Mouse (Mus musculus) embryonic facial prominence, embryonic 10.5 days (tissue): ENCODE results near the gene Setd5. TPM values are rescaled to one million over a fixed set of nuclear protein-coding genes. Genes with fewer than 3 reads are reported as not detected.
A peak's percentile ranks its signal among the peaks of the same experiment; 100 is the strongest.

Experiments used
- DNase-seq: peaks from one replicate; pipeline ENCODE4 v3.0.0-alpha.2; 2017; ENCODE audit warnings: low spot score
- H3K27ac ChIP-seq: fragments of 300-500 bp; sonication (generic); replicated peaks from 2 replicates; pipeline ENCODE4 v1.5.1; 2016; ENCODE audit warnings: mild to moderate bottlenecking
- H3K27me3 ChIP-seq: fragments of 300-500 bp; sonication (generic); replicated peaks from 2 replicates; pipeline ENCODE4 v1.6.1; 2016; ENCODE audit warnings: low read depth, mild to moderate bottlenecking; ENCODE audit not compliant: poor library complexity, severe bottlenecking
- H3K36me3 ChIP-seq: fragments of 300-500 bp; sonication (generic); replicated peaks from 2 replicates; pipeline ENCODE4 v1.6.1; 2016; ENCODE audit warnings: mild to moderate bottlenecking, moderate library complexity
- H3K4me1 ChIP-seq: fragments of 300-500 bp; sonication (generic); 2 replicates; pipeline ENCODE4 v1.6.1; 2016
- H3K4me3 ChIP-seq: fragments of 300-500 bp; sonication (generic); 2 replicates; pipeline ENCODE4 v1.5.1; 2016; ENCODE audit warnings: mild to moderate bottlenecking, moderate library complexity
- H3K9me3 ChIP-seq: fragments of 300-500 bp; sonication (generic); 2 replicates; pipeline ENCODE4 v1.6.1; 2016; ENCODE audit warnings: mild to moderate bottlenecking
- WGBS: fragments of 180-500 bp; shearing (Covaris S2); methylation state at CpG from one replicate; pipeline ENCODE4 v1.1.7; 2016; 5-methylcytosine and 5-hydroxymethylcytosine counted together
- polyA plus RNA-seq: library from polyadenylated mRNA; unstranded; fragments of >200 nt; fragmentation: Nextera tagmentation; extraction: Ambion mirVana; gene quantifications from 2 replicates; pipeline ENCODE4 v1.2.1, GENCODE M21; 2016

The Setd5 gene
- polyA plus RNA-seq, 1 experiment from 2014 or later: 90.1 TPM

DNA sequence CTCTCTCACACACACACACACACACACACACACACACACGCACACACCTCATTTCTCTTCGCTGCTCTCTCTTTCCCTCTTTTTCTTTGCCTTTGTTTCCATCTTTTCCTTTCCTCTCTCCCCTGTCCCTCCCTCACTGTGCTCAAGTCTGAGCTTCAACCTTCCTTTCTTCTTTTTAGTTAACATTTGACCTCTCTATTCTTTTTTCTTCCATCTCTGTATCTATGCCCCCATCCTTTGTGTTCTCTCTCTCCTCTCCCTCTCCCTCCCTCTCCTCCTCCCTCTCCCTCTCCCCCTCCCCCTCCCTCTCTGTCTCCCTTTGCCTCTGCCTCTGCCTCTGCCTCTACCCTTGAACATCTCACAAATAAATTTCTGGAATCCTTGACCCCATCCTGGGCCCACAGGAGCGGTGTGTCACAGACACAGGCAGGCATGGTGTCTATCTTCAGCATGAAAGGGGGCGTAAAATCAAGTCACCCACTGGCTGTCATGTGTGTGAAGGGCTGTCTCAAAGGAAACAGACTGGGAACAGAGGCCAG lies 102.1 kb downstream of the Setd5 start:
- WGBS: 35% methylated on average over 4 of the region's 4 CpGs
- no peaks in the 10 kb centered on the region for H3K27me3 ChIP-seq
- H3K4me1 ChIP-seq: peaks cover 10% of the 10 kb centered on the region; the same call in 1 of the 2 replicates
- no peak overlapping the region for H3K4me3 ChIP-seq
- no peaks in the 10 kb centered on the region for H3K9me3 ChIP-seq
- H3K36me3 ChIP-seq: no peaks in the 10 kb centered on the region
- DNase-seq: no peak
- no peak overlapping the region for H3K27ac ChIP-seq

- 77% methylated on average over 9 of the region's 9 CpGs for WGBS
- Histone ChIP-seq H3K9me3 (no peaks in the 10 kb centered on the region), H3K27me3 (no peaks in the 10 kb centered on the region), H3K4me1 (peaks cover 4% of the 10 kb centered on the region; the same call in 1 of the 2 replicates), H3K4me3 (no peak overlapping the region), H3K36me3 (no peaks in the 10 kb centered on the region), H3K27ac (no peak overlapping the region)
- no peak for DNase-seq
Measured at GRCm38 (mm10) chr6:113184163-113184562, 107.0 kb downstream of the Setd5 start.

DNA sequence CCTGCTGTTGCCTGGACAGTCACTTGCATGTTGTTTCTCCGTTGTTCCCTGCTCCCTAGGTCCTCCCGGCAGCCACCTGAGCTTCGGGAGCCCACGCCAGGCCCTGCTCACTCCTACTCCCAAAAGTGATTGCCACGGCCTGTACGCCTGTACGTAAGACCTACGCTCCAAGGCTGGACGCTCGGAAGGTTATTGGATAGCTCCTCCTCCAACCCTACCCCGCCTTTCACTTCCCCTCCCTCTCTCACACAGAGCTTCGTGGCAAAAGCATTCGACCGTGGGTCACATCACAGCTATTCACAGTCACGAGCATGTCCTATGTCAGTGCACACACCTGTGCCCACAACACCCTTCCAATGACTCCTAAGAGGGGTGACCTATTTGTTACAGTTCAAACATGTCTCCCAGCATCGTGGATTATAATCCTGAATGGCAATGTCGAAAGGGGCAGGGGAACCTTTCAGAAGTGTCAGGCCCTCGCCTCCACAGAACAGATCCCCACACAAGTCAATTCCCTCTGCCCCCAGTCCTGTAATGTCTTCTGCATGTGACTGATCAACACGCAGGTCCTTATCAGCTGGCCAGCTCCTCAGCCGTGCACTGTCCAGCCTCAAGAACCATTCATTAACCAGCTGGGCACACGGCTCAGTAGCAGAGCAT lies 107.8 kb downstream of the Setd5 start:
- WGBS: 82% methylated on average over 21 of the region's 21 CpGs
- Histone ChIP-seq H3K4me3 (no peak overlapping the region), H3K27me3 (no peaks in the 10 kb centered on the region), H3K4me1 (no peaks in the 10 kb centered on the region), H3K9me3 (no peaks in the 10 kb centered on the region), H3K36me3 (no peaks in the 10 kb centered on the region), H3K27ac (no peak overlapping the region)
- DNase-seq: no peak

DNA sequence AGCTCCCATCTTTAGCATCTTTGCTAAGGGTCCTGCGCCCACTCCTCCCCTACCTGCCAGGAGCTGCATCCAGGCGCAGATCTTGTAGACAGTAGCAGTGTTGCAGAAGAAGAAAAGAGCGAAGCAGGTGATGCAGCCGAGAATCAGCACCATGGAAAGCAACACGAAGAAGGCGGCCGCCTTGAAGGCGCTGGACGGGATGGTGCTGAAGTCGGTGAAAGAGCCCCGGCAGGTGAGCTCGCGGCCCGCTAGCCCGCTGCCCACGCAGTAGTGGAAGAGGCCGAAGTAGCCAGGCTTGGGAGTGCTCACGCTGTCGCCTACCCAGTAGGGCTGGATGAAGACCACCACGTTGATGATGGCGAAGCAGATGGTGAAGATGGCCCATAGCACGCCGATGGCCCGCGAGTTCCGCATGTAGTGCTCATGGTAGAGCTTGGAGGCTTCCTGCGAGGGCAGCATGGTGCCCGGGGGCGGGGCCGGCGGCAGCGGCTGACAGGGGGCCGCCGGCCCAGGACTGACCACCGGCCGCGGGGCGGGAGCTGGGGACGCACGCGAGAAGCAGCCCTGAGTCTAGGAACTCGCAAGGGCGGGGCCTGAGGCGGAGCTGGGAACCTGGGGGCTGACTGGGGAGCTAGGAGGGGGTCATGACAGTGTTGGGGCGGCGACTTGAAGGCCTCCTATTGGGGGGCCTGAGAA lies 116.7 kb downstream of the Setd5 start:
- Histone ChIP-seq H3K9me3 (no peaks in the 10 kb centered on the region), H3K4me3 (peak overlapping the region; percentile 74), H3K27ac (no peak overlapping the region), H3K27me3 (peaks cover 59% of the 10 kb centered on the region), H3K4me1 (peaks cover 20% of the 10 kb centered on the region), H3K36me3 (no peaks in the 10 kb centered on the region)
- peak; percentile 79 for DNase-seq
- WGBS: 2% methylated on average over 46 of the region's 46 CpGs

DNA sequence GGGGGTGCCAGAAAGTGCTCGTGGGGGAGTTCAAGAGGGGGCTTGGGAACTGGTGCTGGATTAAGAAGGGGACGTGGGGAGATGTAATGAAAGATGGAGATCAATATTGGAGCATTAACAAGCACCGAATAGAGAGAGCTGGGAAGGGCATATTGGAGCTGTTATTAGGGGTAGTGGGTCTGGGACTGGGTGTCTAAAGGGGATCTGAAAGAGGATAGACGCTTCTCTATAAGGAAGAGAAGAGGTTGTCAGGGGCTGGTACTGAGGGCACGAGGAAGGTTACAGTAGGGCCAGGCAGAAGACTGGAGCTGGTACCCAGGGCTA lies 117.3 kb downstream of the Setd5 start:
- Histone ChIP-seq H3K27ac (peak overlapping the region; percentile 76; the same call in 1 of the 2 replicates), H3K4me3 (peak overlapping the region; percentile 74), H3K9me3 (no peaks in the 10 kb centered on the region), H3K27me3 (peaks cover 59% of the 10 kb centered on the region), H3K4me1 (peaks cover 20% of the 10 kb centered on the region), H3K36me3 (no peaks in the 10 kb centered on the region)
- no peak for DNase-seq
- WGBS: 6% methylated on average over 5 of the region's 5 CpGs

- Histone ChIP-seq H3K4me1 (peaks cover 20% of the 10 kb centered on the region), H3K27ac (peak within 1 kb of the TSS; percentile 76), H3K4me3 (peak within 1 kb of the TSS; percentile 74), H3K36me3 (no peaks in the 10 kb centered on the region), H3K27me3 (peaks cover 59% of the 10 kb centered on the region), H3K9me3 (no peaks in the 10 kb centered on the region)
- peak; percentile 57 for DNase-seq
- WGBS: under 1% methylated on average over 57 of the region's 66 CpGs
Measured at GRCm38 (mm10) chr6:113194841-113195595, 117.9 kb downstream of the Setd5 start, which contains the start of gene Lhfpl4. TSS of gene Lhfpl4 (minus strand) at chr6:113195384.

GRCm38 (mm10) chr6:113195596-113195992 lies 118.4 kb downstream of the Setd5 start:
- peaks cover 20% of the 10 kb centered on the region for H3K4me1 ChIP-seq
- H3K27me3 ChIP-seq: peaks cover 59% of the 10 kb centered on the region
- no peaks in the 10 kb centered on the region for H3K9me3 ChIP-seq
- 11% methylated on average over 9 of the region's 9 CpGs for WGBS
- peak overlapping the region; percentile 74 for H3K4me3 ChIP-seq
- H3K36me3 ChIP-seq: no peaks in the 10 kb centered on the region
- 0 out of 2 replicates have a peak overlapping the region, but pooled peaks have one; percentile 76 for H3K27ac ChIP-seq
- DNase-seq: no peak

Other genes starting within 250 kb of the Setd5 start
- 8.0 and 10.5 TPM in 2 replicates for gene Srgap3, start 130.1 kb upstream of the Setd5 start, polyA plus RNA-seq
- 65.8 and 66.2 TPM in 2 replicates for gene Thumpd3, start 31.1 kb upstream of the Setd5 start, polyA plus RNA-seq
- 4.7 and 5.0 TPM in 2 replicates for gene Lhfpl4, start 118.0 kb downstream of the Setd5 start, polyA plus RNA-seq
- gene Mtmr14, start 160.5 kb downstream of the Setd5 start, polyA plus RNA-seq: 44.0 and 46.9 TPM in 2 replicates
- 0.04 and 0.11 TPM in 2 replicates for gene Cpne9, start 204.9 kb downstream of the Setd5 start, polyA plus RNA-seq
- 24.8 and 26.0 TPM in 2 replicates for gene Brpf1, start 229.8 kb downstream of the Setd5 start, polyA plus RNA-seq
- gene Ogg1, start 249.6 kb downstream of the Setd5 start, polyA plus RNA-seq: 17.8 and 20.0 TPM in 2 replicates